Mouse (Mus musculus): ENCODE results near the gene Itprip.
A peak's percentile ranks its signal among the peaks of the same experiment; 100 is the strongest.

Itprip gene

DNA sequence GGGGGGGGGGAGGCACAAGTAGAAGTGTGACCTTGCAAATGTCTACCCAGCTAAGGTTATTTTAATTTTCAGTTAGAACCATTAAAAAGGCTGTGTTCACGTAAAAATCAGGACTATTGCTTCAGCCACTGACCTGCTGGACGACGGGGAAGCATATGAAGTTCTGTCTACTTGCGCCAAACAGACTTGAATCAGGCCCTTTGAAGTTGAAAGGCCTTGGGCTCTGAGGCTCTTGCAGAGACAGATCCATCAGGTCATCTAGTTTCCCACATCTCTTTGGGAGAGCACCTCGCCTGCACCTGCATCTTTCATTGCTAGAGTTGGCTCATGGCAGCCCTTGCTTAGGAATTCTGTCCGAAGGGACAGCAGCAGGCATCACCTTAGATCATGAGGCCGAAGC, 5.8 kb downstream of the Itprip start:
- DNase-seq, result no peak

DNA sequence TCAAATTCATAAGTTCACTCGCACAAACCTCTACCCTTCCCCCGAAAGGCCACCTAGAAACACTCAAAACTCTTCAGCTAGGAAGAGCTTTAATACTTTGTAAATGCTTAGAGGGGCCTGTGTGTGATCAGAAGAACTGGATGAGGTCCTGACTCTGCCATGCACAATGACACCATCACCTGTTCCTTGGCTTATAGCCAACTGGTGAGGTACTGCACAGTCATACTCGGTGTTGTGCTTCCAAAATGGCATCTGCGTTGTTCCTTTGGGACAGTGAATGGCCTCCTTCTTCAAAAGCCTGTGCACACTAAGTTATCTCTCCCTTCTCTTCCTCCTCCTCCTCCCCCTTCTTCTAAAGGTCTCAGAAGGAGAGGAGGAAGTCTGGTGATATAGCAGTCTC, 8.3 kb downstream of the Itprip start:
- no peak for DNase-seq

DNA sequence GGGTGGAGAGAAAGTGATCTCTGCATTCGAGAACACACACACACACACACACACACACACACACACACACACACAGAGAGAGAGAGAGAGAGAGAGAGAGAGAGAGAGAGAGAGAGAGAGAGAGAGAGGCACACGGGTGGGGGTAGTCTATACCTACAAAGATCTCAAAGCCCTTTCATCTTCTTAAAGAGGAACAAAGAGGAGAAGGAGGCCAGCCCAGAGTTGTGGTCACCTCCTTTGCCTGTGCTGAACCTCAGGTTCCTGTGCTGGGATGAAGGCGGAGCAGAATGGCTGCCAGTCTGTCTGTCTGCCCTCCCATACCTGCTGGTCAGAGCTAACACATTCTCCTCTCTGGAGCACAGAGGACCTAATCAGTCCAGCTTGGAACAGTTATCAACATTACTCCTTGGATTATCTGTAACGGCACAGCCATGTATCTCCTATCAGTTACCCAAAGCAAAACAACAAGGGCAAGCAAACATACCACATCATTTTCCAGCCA, 8.9 kb downstream of the Itprip start:
- DNase-seq, result no peak

GRCm38 (mm10) chr19:47909387-47910116, 9.5 kb downstream of the Itprip start:
- peak; percentile 52 for DNase-seq

- DNase-seq, result no peak
These were observed 10.1 kb downstream of the Itprip start for GRCm38 (mm10) chr19:47908961-47909371.

DNA sequence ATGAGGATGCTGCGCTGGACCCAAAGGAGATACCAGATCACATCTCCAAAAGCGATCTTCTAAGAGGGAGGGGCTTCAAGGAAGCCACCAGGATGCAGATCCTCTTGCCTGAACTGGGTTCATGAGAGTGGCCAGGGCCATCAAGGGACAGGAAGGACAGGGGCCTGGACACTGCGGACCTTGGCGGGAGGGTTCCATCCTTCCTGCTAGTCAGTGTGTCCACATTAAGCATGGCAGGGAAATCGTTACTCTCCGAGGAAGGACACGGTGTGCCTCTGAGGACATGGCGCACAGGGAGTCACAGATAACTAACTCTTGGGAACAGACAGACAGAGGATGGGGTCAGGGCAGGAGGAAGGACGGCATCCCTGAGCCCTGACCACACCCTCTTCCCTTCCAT, 11.5 kb downstream of the Itprip start:
- DNase-seq, result peak; percentile 69

DNA sequence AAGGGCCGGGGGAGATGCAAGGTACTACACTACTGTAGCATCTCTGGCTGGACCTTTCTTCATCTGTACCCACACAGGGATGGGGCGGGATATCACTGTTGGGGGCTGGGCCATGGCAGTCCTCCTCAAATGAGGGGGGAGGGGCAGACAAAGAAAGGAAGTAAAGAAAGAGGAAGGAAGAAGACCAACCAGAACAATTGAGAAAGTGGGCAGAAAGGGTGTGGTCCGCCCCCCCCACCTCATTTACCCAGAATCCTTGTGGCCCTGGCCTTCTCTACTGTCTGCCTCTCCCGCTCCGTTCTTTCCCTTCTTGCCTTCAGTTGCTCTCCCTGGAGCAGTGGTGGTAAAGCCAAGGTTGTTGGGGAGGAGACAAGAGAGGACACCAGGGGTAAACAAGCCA, 13.5 kb downstream of the Itprip start:
- no peak for DNase-seq

DNA sequence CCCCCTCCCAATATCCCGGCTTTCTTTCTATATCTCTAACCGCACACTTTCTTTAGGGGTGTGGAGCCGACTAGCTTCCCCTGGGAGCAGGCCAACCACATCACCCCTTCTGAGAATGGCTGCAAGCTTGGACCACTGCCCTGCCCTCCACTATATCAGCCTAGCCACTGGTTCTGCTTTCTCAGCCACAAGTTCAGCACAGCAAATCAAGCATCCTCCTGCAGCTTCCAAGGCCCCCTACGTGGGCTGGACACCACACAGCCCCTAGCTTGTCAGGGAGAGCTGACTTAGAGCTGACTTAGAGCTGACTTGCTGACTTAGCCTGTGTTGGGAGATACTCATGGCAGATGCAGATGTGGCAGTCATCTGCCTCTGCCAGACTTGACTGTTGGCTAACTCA, 14.0 kb downstream of the Itprip start:
- no peak for DNase-seq

- no peak for DNase-seq
These were observed 15.4 kb downstream of the Itprip start for GRCm38 (mm10) chr19:47903679-47904078.

- peak; percentile 84 for DNase-seq
These were observed 16.5 kb downstream of the Itprip start for GRCm38 (mm10) chr19:47902316-47903201.

DNA sequence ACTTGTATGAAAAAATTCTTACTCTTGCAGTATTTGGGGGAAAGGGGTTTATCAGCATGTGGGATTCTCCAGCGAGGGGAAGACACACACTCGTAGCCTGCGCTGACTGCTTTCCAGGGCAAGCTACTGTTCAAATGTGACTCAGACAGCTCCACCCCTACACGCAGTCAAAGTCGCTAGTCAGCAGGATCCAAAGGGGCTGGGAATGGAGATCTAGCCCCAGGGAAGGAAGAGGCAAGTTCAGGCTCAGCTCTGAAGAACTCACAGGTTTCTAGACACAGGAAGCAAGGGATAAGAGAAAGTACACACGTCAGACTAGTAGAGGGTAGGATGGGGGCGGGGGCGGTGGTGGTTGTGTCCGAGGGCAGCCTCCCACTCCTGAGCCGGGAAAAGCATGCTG, 18.5 kb downstream of the Itprip start:
- DNase-seq, result no peak

GRCm38 (mm10) chr19:47900012-47900411, 19.1 kb downstream of the Itprip start:
- DNase-seq, result no peak

DNA sequence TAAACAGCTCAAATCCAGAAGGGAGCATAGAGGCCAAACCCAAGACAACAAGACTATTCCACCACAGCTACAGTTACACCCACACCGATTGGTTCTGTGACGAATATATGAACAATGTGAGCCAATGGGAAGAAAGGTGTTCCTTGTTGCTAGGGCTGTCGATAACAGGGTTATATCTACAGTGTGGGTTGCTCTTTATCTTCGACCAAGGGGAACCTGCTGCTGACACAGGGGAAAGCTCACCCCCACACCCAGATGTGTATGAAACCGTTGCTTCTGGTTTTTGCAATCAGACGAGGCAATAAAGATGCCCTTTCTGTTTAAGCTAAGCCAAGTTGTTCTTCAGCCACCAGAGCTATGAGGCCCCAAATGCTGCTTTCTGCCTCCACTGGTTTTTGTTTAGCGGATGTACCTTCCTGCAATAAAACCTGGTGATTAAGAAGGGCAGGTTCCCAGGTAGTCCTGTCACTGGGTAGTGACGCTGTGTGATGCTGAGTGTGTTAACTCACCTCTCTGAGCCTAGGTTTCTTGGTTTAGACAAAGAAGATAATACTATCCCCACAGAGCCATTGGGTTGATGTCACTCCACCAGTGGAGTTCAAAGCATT, 20.5 kb downstream of the Itprip start:
- DNase-seq, result no peak

DNA sequence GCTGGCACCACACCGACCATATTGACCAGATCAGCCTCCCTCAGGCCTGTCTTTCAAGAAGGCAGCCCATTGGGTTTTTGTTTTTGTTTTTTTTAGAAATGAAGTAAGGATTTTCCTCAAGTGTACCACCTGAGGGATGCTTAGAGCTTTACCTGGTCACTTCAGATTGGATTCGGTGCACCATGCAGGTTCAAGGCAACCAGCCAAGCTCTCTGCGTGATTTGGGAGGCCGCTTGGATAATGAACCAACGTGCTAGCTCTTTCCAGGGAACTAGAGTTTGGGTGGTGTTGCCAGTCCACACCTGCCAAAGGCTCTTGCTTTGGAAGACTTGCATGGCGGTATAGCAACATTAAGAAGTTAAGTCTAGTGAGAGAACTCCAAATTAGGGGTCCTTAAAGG, 26.0 kb downstream of the Itprip start:
- DNase-seq, result no peak

DNA sequence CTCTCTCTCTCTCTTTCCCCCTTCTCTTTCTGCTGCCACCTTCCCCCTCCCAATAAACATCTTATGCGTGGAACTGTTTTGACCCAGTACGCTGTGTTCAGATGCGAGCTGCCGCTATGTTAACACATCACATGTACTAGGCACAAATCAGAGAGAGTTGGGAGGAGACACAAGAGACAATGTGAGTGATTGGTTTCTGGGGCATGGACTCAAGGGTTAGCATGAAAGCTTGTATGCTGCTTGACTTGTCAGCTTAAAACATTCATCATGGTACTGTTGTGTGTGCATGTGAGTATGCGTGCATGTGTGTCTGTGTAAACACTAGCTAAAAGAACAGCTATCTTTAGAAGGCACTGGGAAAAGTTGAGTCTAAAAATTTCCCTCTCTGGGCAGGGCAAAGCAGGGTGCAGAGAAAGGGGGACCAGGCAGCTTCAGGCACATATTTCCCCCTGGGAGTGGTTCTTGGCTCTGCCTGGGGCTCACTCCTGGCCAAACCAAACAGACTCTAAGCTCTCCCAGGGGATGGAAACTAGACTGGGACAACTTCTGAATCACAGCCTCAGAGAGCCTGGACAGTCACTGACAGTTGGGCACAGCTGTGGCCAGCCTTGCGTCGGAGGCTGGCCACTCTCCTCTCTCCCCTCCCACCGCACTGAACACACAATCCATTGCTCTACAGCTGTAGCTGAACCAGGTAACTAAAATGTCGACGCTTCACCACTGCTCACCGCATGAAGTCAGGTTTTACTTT, 27.4 kb downstream of the Itprip start:
- peak; percentile 79 for DNase-seq

- peak; percentile 80 for DNase-seq
These were observed 28.5 kb downstream of the Itprip start for GRCm38 (mm10) chr19:47890489-47891130.

DNA sequence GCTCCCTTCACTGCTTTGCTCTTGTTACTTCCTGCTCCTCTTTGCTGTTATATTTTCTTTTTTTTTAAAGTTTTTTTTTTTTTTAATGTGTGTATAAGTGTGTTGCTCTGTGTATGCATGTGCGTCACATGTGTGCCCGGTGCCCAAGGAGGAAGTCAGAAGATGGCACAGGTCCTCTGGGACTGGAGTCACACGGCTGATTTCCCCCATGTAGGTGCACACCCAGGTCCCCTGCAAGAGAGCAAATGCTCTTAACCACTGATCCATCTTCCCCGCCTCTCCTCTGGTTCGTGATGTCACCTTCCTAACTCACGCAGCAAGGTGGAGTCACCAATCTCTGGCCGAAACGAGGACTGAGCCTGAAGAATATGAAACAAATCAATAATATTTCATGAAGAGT, 31.1 kb downstream of the Itprip start:
- DNase-seq, result no peak

GRCm38 (mm10) chr19:47887417-47887816, 31.7 kb downstream of the Itprip start:
- DNase-seq, result no peak

DNA sequence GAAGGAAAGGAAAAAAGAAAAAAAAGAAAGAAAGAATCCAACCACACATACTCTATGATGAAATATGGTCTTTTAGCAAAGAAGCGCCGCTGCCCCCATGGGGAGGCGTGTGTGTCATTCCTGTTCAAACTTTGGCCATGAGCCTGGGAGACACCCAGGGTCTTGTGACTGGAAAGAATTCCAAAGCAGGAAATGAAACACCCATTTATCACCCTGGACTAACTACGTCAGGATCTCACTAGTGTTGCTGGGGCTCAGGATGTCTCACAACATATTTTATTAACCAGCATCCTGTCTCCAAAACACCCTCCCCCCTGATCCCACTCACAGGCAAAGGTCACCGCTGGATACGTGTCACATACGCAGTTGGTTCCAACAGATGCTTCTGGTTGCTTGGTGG, 32.5 kb downstream of the Itprip start:
- DNase-seq, result peak; percentile 88

- DNase-seq, result no peak
These were observed 33.2 kb downstream of the Itprip start for GRCm38 (mm10) chr19:47885886-47886285.

DNA sequence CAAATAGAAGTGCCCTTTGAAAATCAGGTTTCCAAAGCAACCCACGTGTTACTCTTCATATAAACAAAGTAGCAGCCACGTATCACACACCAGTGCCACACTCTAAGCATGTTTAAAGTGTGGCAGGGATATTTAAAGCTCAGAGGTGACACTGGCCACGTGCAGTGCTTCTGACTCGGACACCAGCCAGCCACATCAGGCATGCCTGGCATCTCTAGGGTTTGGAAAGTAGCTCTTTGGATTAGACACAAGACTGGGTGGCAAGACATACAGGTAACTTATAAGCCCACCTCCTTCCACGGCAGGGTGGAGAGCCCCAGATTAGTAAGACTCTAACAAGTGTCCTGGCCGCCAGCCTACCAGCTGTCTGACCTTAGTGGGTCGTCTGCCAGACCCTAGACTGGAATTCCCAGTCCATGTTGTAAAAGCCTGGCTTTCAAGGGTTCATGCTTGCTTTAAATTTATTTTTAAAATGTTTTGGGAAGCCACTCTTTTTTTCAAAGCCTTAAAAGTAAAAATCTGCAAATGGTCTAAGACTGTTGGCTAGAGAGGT, 33.8 kb downstream of the Itprip start:
- no peak for DNase-seq

All from kidney, postnatal 14 days (tissue).